Mouse (Mus musculus) kidney, embryonic 15.5 days (tissue): ENCODE results near the gene Nckap5l. TPM values are rescaled to one million over a fixed set of nuclear protein-coding genes. Genes with fewer than 3 reads are reported as not detected.

Experiments
- ATAC-seq: fragments of 200-750 bp; cut with Nextera tagmentation; replicated peaks from 2 replicates; pipeline ENCODE4 v1.8.0; 2017; ENCODE audit warnings: moderate TSS enrichment; ENCODE audit not compliant: low FRiP score
- H3K27ac ChIP-seq: fragments of 300-500 bp; sonication (generic); 2 replicates; pipeline ENCODE4 v1.5.1; 2015; ENCODE audit warnings: mild to moderate bottlenecking, inconsistent platforms
- H3K27me3 ChIP-seq: fragments of 300-500 bp; sonication (generic); 2 replicates; pipeline ENCODE4 v1.6.1; 2015; ENCODE audit warnings: inconsistent platforms
- H3K36me3 ChIP-seq: fragments of 300-500 bp; sonication (generic); 2 replicates; pipeline ENCODE4 v1.6.1; 2015; ENCODE audit warnings: inconsistent platforms
- H3K4me1 ChIP-seq: fragments of 300-500 bp; sonication (generic); 2 replicates; pipeline ENCODE4 v1.6.1; 2015; ENCODE audit warnings: inconsistent platforms
- H3K4me2 ChIP-seq: fragments of 300-500 bp; sonication (generic); 2 replicates; pipeline ENCODE4 v1.6.1; 2015; ENCODE audit warnings: moderate library complexity, mild to moderate bottlenecking, inconsistent platforms
- H3K4me3 ChIP-seq: fragments of 300-500 bp; sonication (generic); replicated peaks from 2 replicates; pipeline ENCODE4 v1.5.1; 2015; ENCODE audit warnings: mild to moderate bottlenecking, inconsistent platforms
- H3K9ac ChIP-seq: fragments of 300-500 bp; sonication (generic); 2 replicates; pipeline ENCODE4 v1.6.1; 2015; ENCODE audit warnings: mild to moderate bottlenecking, inconsistent platforms
- H3K9me3 ChIP-seq: fragments of 300-500 bp; sonication (generic); replicated peaks from 2 replicates; pipeline ENCODE4 v1.6.1; 2016; ENCODE audit warnings: inconsistent platforms
- WGBS: fragments of 180-500 bp; shearing (Covaris S2); methylation state at CpG from one replicate; pipeline ENCODE4 v1.1.7; 2015; ENCODE audit warnings: mixed read lengths; 5-methylcytosine and 5-hydroxymethylcytosine counted together
- polyA plus RNA-seq: library from polyadenylated mRNA; unstranded; fragments of >200 nt; fragmentation: Nextera tagmentation; extraction: Ambion mirVana; gene quantifications from 2 replicates; pipeline ENCODE4 v1.2.1, GENCODE M21; 2015

The Nckap5l gene
- 9.5 and 11.1 TPM in 2 replicates for polyA plus RNA-seq

DNA sequence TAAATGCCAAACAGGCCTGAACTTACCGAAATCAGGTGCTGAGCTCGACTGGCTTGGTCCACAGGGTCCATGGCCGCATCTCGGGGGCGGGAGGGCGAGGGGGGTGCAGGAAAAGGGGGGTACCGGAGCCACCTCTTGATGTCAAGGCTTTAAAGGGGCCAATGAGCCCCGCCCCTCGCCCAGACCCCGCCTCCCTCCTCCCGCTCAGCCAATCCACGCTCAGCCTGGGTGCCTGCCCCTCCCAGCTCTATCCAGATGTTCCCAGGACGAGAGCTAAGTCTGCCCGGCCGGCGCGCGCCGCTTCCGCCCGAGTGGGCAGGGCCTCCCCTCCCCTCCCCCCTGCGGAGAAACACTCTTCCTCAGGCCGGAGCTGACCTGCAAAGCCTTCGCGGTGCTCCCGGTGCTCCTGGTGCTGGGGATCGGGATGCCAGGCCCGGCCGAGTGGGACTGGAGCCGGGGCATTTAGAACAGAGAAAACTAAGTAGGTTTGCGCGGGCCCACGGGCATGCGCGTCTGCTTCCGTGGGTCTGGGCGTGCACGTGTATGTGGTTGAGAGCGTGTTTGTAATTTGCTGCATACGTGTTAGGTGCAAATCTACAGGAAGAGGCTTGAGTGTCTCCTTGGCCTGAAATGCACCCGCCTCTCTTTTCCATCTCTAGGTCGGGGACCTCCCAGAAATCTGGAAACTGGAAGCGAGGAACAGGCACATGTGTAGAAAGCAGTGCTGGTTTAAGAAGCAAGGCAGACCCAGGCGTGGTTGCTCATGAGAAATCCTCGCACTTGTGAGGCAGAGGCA lies at the start of gene Nckap5l:
TSS of gene Nckap5l (minus strand) at position 143 of the 796 bp plus-strand sequence.
- 0 out of 2 replicates have a peak, but pooled peaks cover 2% of the 10 kb centered on the region for H3K36me3 ChIP-seq
- peak; percentile 95 for ATAC-seq
- no peaks in the 10 kb centered on the region for H3K27me3 ChIP-seq
- WGBS, result under 1% methylated on average over 38 of the region's 45 CpGs
- peak within 1 kb of the TSS; percentile 95 for H3K27ac ChIP-seq
- peak within 1 kb of the TSS; percentile 90 for H3K4me3 ChIP-seq
- peak within 1 kb of the TSS; percentile 89 for H3K4me2 ChIP-seq
- no peaks in the 10 kb centered on the region for H3K9me3 ChIP-seq
- H3K9ac ChIP-seq, result peak within 1 kb of the TSS; percentile 69
- H3K4me1 ChIP-seq, result peaks cover 40% of the 10 kb centered on the region

- no peak for ATAC-seq
Measured at GRCm38 (mm10) chr15:99505324-99506095, 48.0 kb upstream of the Nckap5l start.

DNA sequence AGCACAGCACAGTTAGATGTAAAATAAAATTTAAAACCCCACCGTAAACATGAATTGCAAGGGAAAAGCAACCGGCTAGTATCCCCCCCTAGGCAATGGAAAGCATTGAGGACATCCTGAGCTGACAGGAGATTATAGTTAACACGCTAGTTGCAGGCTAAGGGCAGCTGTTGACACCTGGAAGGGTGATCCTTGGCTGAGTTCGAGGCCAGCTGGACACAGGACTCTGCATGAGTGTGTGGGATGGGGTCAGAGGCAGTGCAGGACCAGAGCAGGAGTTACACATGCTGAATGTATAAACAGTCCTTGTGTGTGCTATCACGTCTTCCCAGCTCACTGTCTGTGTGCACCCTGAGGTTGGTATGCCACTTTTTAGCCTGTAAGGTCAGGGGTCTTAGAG lies 45.7 kb upstream of the Nckap5l start:
- peak overlapping the region; percentile 92 for H3K27ac ChIP-seq
- no peak overlapping the region for H3K4me3 ChIP-seq
- no peaks in the 10 kb centered on the region for H3K9me3 ChIP-seq
- no peak overlapping the region for H3K4me2 ChIP-seq
- H3K27me3 ChIP-seq, result no peaks in the 10 kb centered on the region
- no peak overlapping the region for H3K9ac ChIP-seq
- 51% methylated on average over 5 of the region's 5 CpGs for WGBS
- peaks cover 80% of the 10 kb centered on the region for H3K4me1 ChIP-seq
- no peak for ATAC-seq
- H3K36me3 ChIP-seq, result no peaks in the 10 kb centered on the region

More at GRCm38 (mm10) chr15:99505324-99506095, 48.0 kb upstream of the Nckap5l start:
- H3K9ac ChIP-seq, result no peak overlapping the region
- no peaks in the 10 kb centered on the region for H3K27me3 ChIP-seq
- H3K9me3 ChIP-seq, result no peaks in the 10 kb centered on the region
- peaks cover 57% of the 10 kb centered on the region for H3K4me1 ChIP-seq
- H3K4me3 ChIP-seq, result no peak overlapping the region
- 53% methylated on average over 15 of the region's 15 CpGs for WGBS
- no peak overlapping the region for H3K27ac ChIP-seq
- no peak overlapping the region for H3K4me2 ChIP-seq
- no peaks in the 10 kb centered on the region for H3K36me3 ChIP-seq

DNA sequence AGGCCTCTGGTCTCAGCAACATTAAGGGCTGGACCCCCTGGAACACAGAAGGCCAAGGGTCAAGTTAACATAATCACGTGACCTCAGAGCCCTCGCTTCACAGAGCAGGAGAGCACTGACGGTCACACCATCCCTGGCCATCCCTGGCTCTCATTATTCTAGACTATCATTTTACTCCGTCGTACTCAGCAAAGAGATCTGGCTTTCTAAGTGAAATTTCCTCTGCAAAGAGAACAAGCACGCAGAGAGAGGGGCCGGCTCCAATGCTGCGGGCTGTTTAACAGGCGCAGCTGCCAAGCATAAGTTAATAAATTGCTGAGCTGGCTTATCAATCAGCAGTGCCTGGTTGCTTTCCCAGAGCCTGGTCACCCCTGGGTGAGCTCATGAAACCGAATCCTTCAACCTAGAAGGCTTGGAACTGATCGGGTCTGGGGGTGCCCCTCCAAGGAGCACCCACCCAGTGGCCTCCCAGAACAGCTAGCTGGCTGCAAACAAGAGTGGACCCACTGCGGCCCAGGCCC lies 44.8 kb upstream of the Nckap5l start:
- Histone ChIP-seq H3K4me3 (no peak overlapping the region), H3K36me3 (no peaks in the 10 kb centered on the region), H3K27me3 (no peaks in the 10 kb centered on the region), H3K9ac (no peak overlapping the region), H3K27ac (peak overlapping the region; percentile 92), H3K4me1 (peaks cover 89% of the 10 kb centered on the region), H3K4me2 (peak overlapping the region; percentile 38), H3K9me3 (no peaks in the 10 kb centered on the region)
- WGBS, result 22% methylated on average over 12 of the region's 12 CpGs
- peak; percentile 52 for ATAC-seq

DNA sequence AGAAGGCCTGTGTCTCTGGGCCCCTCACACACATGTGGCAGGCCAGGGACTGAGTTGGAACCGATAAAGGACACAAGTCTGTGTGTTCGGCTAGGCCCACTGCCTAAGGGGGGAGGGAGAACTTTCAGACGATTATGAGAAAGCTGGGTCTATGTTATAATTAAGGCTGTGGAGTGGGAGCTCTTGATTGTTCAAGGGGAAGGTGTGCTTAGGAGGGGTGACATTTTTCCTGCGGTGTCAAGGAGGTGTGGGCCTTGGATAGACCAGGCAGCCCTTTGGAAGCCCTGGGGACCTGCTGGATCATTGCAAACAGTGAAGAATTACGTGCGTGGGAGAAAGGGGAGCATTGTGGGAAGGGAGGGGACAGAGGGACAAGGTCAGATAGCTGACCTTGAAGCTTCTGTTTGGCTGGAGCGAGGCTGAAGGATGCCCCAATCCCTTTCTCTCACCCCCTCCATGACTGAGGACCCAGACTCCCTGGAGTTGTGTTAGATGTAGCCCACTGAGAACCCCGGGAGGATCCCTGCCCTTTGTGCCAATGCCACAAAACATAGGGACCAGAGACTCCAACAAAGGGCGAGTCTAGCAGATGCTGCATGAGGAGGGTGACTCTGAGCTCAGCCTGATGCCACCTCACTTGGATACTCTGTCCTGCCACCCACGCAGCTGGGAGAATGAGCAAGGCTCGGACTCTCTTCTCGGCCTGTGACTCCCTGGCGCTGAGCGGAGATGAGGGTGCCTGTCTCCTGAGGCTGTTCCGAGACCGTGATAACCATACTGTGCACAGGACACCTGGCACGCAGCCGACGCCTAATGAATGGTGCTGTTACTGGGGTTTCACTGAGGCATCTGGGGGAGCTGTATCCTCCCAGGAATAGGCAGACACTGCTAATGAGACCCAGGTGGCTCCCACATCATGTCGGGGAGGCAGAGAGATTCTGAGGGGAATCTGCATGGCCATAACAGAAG lies 44.0 kb upstream of the Nckap5l start:
- no peak for ATAC-seq
- peak overlapping the region; percentile 38 for H3K4me2 ChIP-seq
- H3K9ac ChIP-seq, result no peak overlapping the region
- WGBS, result 43% methylated on average over 20 of the region's 20 CpGs
- peaks cover 94% of the 10 kb centered on the region for H3K4me1 ChIP-seq
- H3K27ac ChIP-seq, result peak overlapping the region; percentile 92
- H3K36me3 ChIP-seq, result no peaks in the 10 kb centered on the region
- H3K4me3 ChIP-seq, result no peak overlapping the region
- no peaks in the 10 kb centered on the region for H3K9me3 ChIP-seq
- no peaks in the 10 kb centered on the region for H3K27me3 ChIP-seq

DNA sequence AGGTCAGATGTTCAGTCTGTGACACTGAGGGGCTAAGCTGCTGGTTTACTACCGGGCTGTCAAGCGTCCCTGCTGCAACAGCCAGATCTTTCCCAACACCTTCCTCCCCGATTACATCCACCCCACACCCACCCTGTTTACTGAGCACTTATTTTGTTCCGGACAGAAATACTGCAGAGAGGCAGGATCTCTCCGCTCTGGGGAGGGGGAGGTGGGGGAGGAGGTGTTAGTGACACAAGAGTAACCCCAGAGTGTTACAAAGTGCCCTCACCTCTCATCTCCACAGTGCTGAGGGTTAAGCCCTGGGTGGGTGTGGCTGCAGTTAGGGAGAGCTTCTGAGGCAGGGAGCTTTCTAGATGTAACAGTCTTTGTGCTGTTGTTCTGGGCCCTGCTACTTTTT lies 42.8 kb upstream of the Nckap5l start:
- no peak overlapping the region for H3K9ac ChIP-seq
- H3K4me1 ChIP-seq, result peaks cover 81% of the 10 kb centered on the region
- no peak overlapping the region for H3K4me3 ChIP-seq
- 25% methylated on average over 5 of the region's 5 CpGs for WGBS
- no peaks in the 10 kb centered on the region for H3K36me3 ChIP-seq
- no peak overlapping the region for H3K27ac ChIP-seq
- no peak for ATAC-seq
- H3K4me2 ChIP-seq, result no peak overlapping the region
- no peaks in the 10 kb centered on the region for H3K9me3 ChIP-seq
- no peaks in the 10 kb centered on the region for H3K27me3 ChIP-seq

DNA sequence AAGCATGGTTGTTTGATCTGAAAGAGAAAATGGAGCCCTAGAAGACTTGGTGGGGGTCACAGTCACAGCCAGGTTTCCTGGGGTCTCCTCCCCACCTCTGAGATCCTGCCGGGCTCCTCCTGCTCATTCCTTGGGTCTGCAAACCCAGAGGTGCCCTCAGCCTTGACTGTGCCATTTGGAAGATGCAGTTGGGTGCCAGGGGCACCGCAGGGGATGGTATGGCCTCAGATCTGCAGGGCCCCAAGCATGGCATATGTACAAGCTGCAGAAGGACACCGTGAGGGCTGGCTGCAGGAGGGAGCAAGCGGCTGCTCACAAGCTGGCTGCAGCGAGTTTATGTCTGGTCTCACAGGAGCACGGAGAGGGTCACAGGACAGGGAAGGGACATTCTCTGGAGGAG lies 42.2 kb upstream of the Nckap5l start:
- Histone ChIP-seq H3K4me1 (peaks cover 76% of the 10 kb centered on the region), H3K36me3 (no peaks in the 10 kb centered on the region), H3K4me3 (no peak overlapping the region), H3K27ac (peak overlapping the region; percentile 84), H3K9me3 (no peaks in the 10 kb centered on the region), H3K4me2 (no peak overlapping the region), H3K27me3 (no peaks in the 10 kb centered on the region), H3K9ac (no peak overlapping the region)
- ATAC-seq, result no peak
- 41% methylated on average over 6 of the region's 6 CpGs for WGBS

GRCm38 (mm10) chr15:99498781-99499180 lies 41.2 kb upstream of the Nckap5l start:
- H3K9me3 ChIP-seq, result no peaks in the 10 kb centered on the region
- H3K27ac ChIP-seq, result peak overlapping the region; percentile 84
- peak; percentile 34; the same call in 1 of the 2 replicates for ATAC-seq
- H3K36me3 ChIP-seq, result no peaks in the 10 kb centered on the region
- no peak overlapping the region for H3K4me2 ChIP-seq
- peaks cover 69% of the 10 kb centered on the region for H3K4me1 ChIP-seq
- H3K9ac ChIP-seq, result no peak overlapping the region
- 51% methylated on average over 4 of the region's 4 CpGs for WGBS
- 0 out of 2 replicates have a peak, but pooled peaks cover 3% of the 10 kb centered on the region for H3K27me3 ChIP-seq
- H3K4me3 ChIP-seq, result no peak overlapping the region

- H3K27ac ChIP-seq, result peak overlapping the region; percentile 84
- H3K4me2 ChIP-seq, result no peak overlapping the region
Measured at GRCm38 (mm10) chr15:99498356-99498755, 40.8 kb upstream of the Nckap5l start.

GRCm38 (mm10) chr15:99497527-99498242 lies 40.1 kb upstream of the Nckap5l start:
- 39% methylated on average over 12 of the region's 12 CpGs for WGBS
- H3K27ac ChIP-seq, result peak overlapping the region; percentile 84

More at GRCm38 (mm10) chr15:99498356-99498755, 40.8 kb upstream of the Nckap5l start:
- H3K27me3 ChIP-seq, result 0 out of 2 replicates have a peak, but pooled peaks cover 3% of the 10 kb centered on the region
- no peaks in the 10 kb centered on the region for H3K9me3 ChIP-seq
- no peak overlapping the region for H3K9ac ChIP-seq
- no peak overlapping the region for H3K4me3 ChIP-seq
- no peaks in the 10 kb centered on the region for H3K36me3 ChIP-seq
- peaks cover 65% of the 10 kb centered on the region for H3K4me1 ChIP-seq
- WGBS, result 60% methylated on average over 4 of the region's 4 CpGs
- no peak for ATAC-seq

More at GRCm38 (mm10) chr15:99497527-99498242, 40.1 kb upstream of the Nckap5l start:
- H3K9me3 ChIP-seq, result no peaks in the 10 kb centered on the region
- no peak for ATAC-seq
- no peak overlapping the region; the same call in 1 of the 2 replicates for H3K4me2 ChIP-seq
- no peak overlapping the region for H3K9ac ChIP-seq
- no peaks in the 10 kb centered on the region for H3K36me3 ChIP-seq
- H3K4me3 ChIP-seq, result no peak overlapping the region
- peaks cover 59% of the 10 kb centered on the region for H3K4me1 ChIP-seq
- H3K27me3 ChIP-seq, result 0 out of 2 replicates have a peak, but pooled peaks cover 3% of the 10 kb centered on the region
